Mouse (Mus musculus) heart, adult 2 months (tissue): ENCODE measurements around the gene Samhd1. TPM values are rescaled to one million over a fixed set of nuclear protein-coding genes. Genes with fewer than 3 reads are reported as not detected.

Experiments
- DNase-seq, 2 experiments: peaks; one replicate each; pipeline ENCODE4 v3.0.0; 2021
- H3K27ac ChIP-seq: fragments of 200-600 bp; 2 replicates; pipeline ENCODE4 v1.8.1; 2022
- H3K27me3 ChIP-seq: fragments of 200-500 bp; 2 replicates; pipeline ENCODE4 v1.6.1; 2012; ENCODE audit warnings: mild to moderate bottlenecking, low read length, inconsistent platforms, mixed read lengths; ENCODE audit not compliant: control insufficient read depth, insufficient read depth
- H3K36me3 ChIP-seq: fragments of 200-500 bp; 2 replicates; pipeline ENCODE4 v1.6.1; 2012; ENCODE audit warnings: low read length, inconsistent platforms; ENCODE audit not compliant: control insufficient read depth, insufficient read depth
- H3K4me1 ChIP-seq: fragments of 200-500 bp; 2 replicates; pipeline ENCODE4 v1.6.1; 2011; ENCODE audit warnings: low read length; ENCODE audit not compliant: control insufficient read depth, insufficient read depth
- H3K4me3 ChIP-seq: fragments of 200-600 bp; 2 replicates; pipeline ENCODE4 v1.8.1; 2022
- H3K79me2 ChIP-seq: fragments of 200-500 bp; replicated peaks from 2 replicates; pipeline ENCODE4 v1.6.1; 2012; ENCODE audit warnings: mild to moderate bottlenecking, inconsistent platforms, low read length, moderate library complexity, mixed read lengths; ENCODE audit not compliant: control insufficient read depth, insufficient read depth
- H3K9ac ChIP-seq: fragments of 200-500 bp; 2 replicates; pipeline ENCODE4 v1.6.1; 2012; ENCODE audit warnings: low read depth, mild to moderate bottlenecking, control low read depth, inconsistent platforms, low read length, mixed read lengths
- CTCF ChIP-seq: fragments of 200-600 bp; IDR thresholded peaks from 2 replicates; pipeline ENCODE4 v1.8.1; 2022; ENCODE audit warnings: antibody characterized with exemption, mild to moderate bottlenecking, moderate library complexity
- EP300 ChIP-seq: fragments of 200-500 bp; IDR thresholded peaks from 2 replicates; pipeline ENCODE4 v1.6.1; 2011; ENCODE audit warnings: low read depth, low read length, control low read depth; ENCODE audit not compliant: insufficient read depth
- POLR2A ChIP-seq: fragments of 200-500 bp; IDR thresholded peaks from 2 replicates; pipeline ENCODE4 v1.6.1; 2011; ENCODE audit warnings: mild to moderate bottlenecking, low read depth, low read length, control low read depth; ENCODE audit not compliant: insufficient read depth
- WGBS: fragments of 180-500 bp; shearing (Covaris S2); methylation state at CpG from one replicate; pipeline ENCODE4 v1.1.7; 2018; 5-methylcytosine and 5-hydroxymethylcytosine counted together
- intact Hi-C: fragments of 180-260 bp; cut with DNase I; formaldehyde crosslinking; loops from one replicate; pipeline ENCODE4 v1.15.1; 2025
- polyA plus RNA-seq: library from polyadenylated mRNA; depleted of rRNA; stranded (reverse); fragments of >200 nt; gene quantifications from 2 replicates; pipeline ENCODE4 v1.2.3, GENCODE M21; 2012; rRNA removed
- total RNA-seq, 2 experiments: library from RNA; stranded (reverse); gene quantifications; 2 replicates each; pipeline ENCODE4 v1.2.3; 2021

The Samhd1 gene
- total and polyA plus RNA-seq, 3 experiments = 19.8 to 23.8 (median 22.7) TPM

GRCm38 (mm10) chr2:157052448-157052847 lies 82.6 kb downstream of the Samhd1 start:
- Histone ChIP-seq H3K4me3 (no peak overlapping the region), H3K4me1 (peaks cover 4% of the 10 kb centered on the region; the same call in 1 of the 2 replicates), H3K27me3 (no peaks in the 10 kb centered on the region), H3K27ac (no peak overlapping the region), H3K9ac (no peak overlapping the region), H3K79me2 (peaks cover 2% of the 10 kb centered on the region; the same call in 1 of the 2 replicates), H3K36me3 (no peaks in the 10 kb centered on the region)
- intact Hi-C loops = no loop called here
- 64% methylated on average over 8 of the region's 8 CpGs for WGBS
- no peak for DNase-seq
- no peak for TF ChIP-seq CTCF
- no peak for TF ChIP-seq EP300
- TF ChIP-seq POLR2A = no peak

- no peaks in the 10 kb centered on the region for H3K27me3 ChIP-seq
- no peak overlapping the region for H3K9ac ChIP-seq
- no peaks in the 10 kb centered on the region for H3K36me3 ChIP-seq
- H3K4me1 ChIP-seq = peaks cover 2% of the 10 kb centered on the region; the same call in 1 of the 2 replicates
- no peak overlapping the region for H3K4me3 ChIP-seq
- intact Hi-C loops = no loop called here
- peaks cover 2% of the 10 kb centered on the region for H3K79me2 ChIP-seq
- DNase-seq = no peak
- TF ChIP-seq CTCF (no peak), EP300 (no peak), POLR2A (no peak)
- H3K27ac ChIP-seq = no peak overlapping the region
- WGBS = 57% methylated on average over 8 of the region's 8 CpGs
Observed at GRCm38 (mm10) chr2:157049831-157050243, 85.2 kb downstream of the Samhd1 start.

GRCm38 (mm10) chr2:157048395-157049181 lies 86.5 kb downstream of the Samhd1 start:
- intact Hi-C loops = no loop called here
- Histone ChIP-seq H3K9ac (no peak overlapping the region), H3K27me3 (no peaks in the 10 kb centered on the region), H3K79me2 (peaks cover 2% of the 10 kb centered on the region), H3K4me3 (no peak overlapping the region), H3K36me3 (no peaks in the 10 kb centered on the region), H3K27ac (no peak overlapping the region), H3K4me1 (peaks cover 2% of the 10 kb centered on the region; the same call in 1 of the 2 replicates)
- 76% methylated on average over 13 of the region's 13 CpGs for WGBS
- no peak for DNase-seq
- TF ChIP-seq POLR2A (no peak), CTCF (no peak), EP300 (no peak)

Other genes with a start within 250 kb of the Samhd1 start
- not detected for gene Sla2, start 248.1 kb downstream of the Samhd1 start, total RNA-seq
- 0.33 TPM in 1 of 2 replicates, not detected in the other for gene Sla2, start 248.1 kb downstream of the Samhd1 start, polyA plus RNA-seq
- 10 to 100 TPM; 19.8 to 23.6 TPM for gene Ndrg3, start 143.2 kb downstream of the Samhd1 start, total RNA-seq
- 21.5 and 33.5 TPM in 2 replicates for gene Ndrg3, start 143.2 kb downstream of the Samhd1 start, polyA plus RNA-seq
- gene Dsn1, start 128.1 kb downstream of the Samhd1 start, total RNA-seq = 1 to 10 TPM; 1.3 to 1.8 TPM
- gene Dsn1, start 128.1 kb downstream of the Samhd1 start, polyA plus RNA-seq = 0.70 and 2.0 TPM in 2 replicates
- gene Soga1, start 56.0 kb downstream of the Samhd1 start, total RNA-seq = 10 to 100 TPM; 10.0 to 11.7 TPM
- 4.8 and 6.6 TPM in 2 replicates for gene Soga1, start 56.0 kb downstream of the Samhd1 start, polyA plus RNA-seq
- gene Tldc2, start 48.2 kb downstream of the Samhd1 start, total RNA-seq = not detected
- not detected in 2 replicates for gene Tldc2, start 48.2 kb downstream of the Samhd1 start, polyA plus RNA-seq
- 1 to 10 TPM; 2.0 to 2.1 TPM for gene Rbl1, start 69.3 kb upstream of the Samhd1 start, total RNA-seq
- gene Rbl1, start 69.3 kb upstream of the Samhd1 start, polyA plus RNA-seq = 0.84 and 1.7 TPM in 2 replicates
- 100 to 1,000 TPM in 1 of 2 experiments, 10 to 100 TPM in 1; 97.5 to 102 TPM for gene Rpn2, start 143.8 kb upstream of the Samhd1 start, total RNA-seq
- gene Rpn2, start 143.8 kb upstream of the Samhd1 start, polyA plus RNA-seq = 95.1 and 125 TPM in 2 replicates
- under 1 TPM; 0.18 to 0.21 TPM for gene Mroh8, start 144.3 kb upstream of the Samhd1 start, total RNA-seq
- gene Mroh8, start 144.3 kb upstream of the Samhd1 start, polyA plus RNA-seq = 0.08 and 0.26 TPM in 2 replicates
- gene Ghrh, start 212.2 kb upstream of the Samhd1 start, total RNA-seq = not detected
- gene Ghrh, start 212.2 kb upstream of the Samhd1 start, polyA plus RNA-seq = not detected in 2 replicates
- 10 to 100 TPM; 14.5 to 20.1 TPM for gene Manbal, start 232.3 kb upstream of the Samhd1 start, total RNA-seq
- gene Manbal, start 232.3 kb upstream of the Samhd1 start, polyA plus RNA-seq = 42.6 and 44.2 TPM in 2 replicates